Mouse (Mus musculus) heart, adult 2 months (tissue): ENCODE data around the gene Myt1l. TPM values are rescaled to one million over a fixed set of nuclear protein-coding genes. Genes with fewer than 3 reads are reported as not detected.

Experiments
- DNase-seq, 2 experiments: peaks; one replicate each; pipeline ENCODE4 v3.0.0; 2021
- H3K27ac ChIP-seq: fragments of 200-600 bp; 2 replicates; pipeline ENCODE4 v1.8.1; 2022
- H3K27me3 ChIP-seq: fragments of 200-500 bp; 2 replicates; pipeline ENCODE4 v1.6.1; 2012; ENCODE audit warnings: mild to moderate bottlenecking, low read length, inconsistent platforms, mixed read lengths; ENCODE audit not compliant: control insufficient read depth, insufficient read depth
- H3K36me3 ChIP-seq: fragments of 200-500 bp; 2 replicates; pipeline ENCODE4 v1.6.1; 2012; ENCODE audit warnings: low read length, inconsistent platforms; ENCODE audit not compliant: control insufficient read depth, insufficient read depth
- H3K4me1 ChIP-seq: fragments of 200-500 bp; 2 replicates; pipeline ENCODE4 v1.6.1; 2011; ENCODE audit warnings: low read length; ENCODE audit not compliant: control insufficient read depth, insufficient read depth
- H3K4me3 ChIP-seq: fragments of 200-600 bp; 2 replicates; pipeline ENCODE4 v1.8.1; 2022
- H3K79me2 ChIP-seq: fragments of 200-500 bp; replicated peaks from 2 replicates; pipeline ENCODE4 v1.6.1; 2012; ENCODE audit warnings: mild to moderate bottlenecking, inconsistent platforms, low read length, moderate library complexity, mixed read lengths; ENCODE audit not compliant: control insufficient read depth, insufficient read depth
- H3K9ac ChIP-seq: fragments of 200-500 bp; 2 replicates; pipeline ENCODE4 v1.6.1; 2012; ENCODE audit warnings: low read depth, mild to moderate bottlenecking, control low read depth, inconsistent platforms, low read length, mixed read lengths
- CTCF ChIP-seq: fragments of 200-600 bp; IDR thresholded peaks from 2 replicates; pipeline ENCODE4 v1.8.1; 2022; ENCODE audit warnings: antibody characterized with exemption, mild to moderate bottlenecking, moderate library complexity
- EP300 ChIP-seq: fragments of 200-500 bp; IDR thresholded peaks from 2 replicates; pipeline ENCODE4 v1.6.1; 2011; ENCODE audit warnings: low read depth, low read length, control low read depth; ENCODE audit not compliant: insufficient read depth
- POLR2A ChIP-seq: fragments of 200-500 bp; IDR thresholded peaks from 2 replicates; pipeline ENCODE4 v1.6.1; 2011; ENCODE audit warnings: mild to moderate bottlenecking, low read depth, low read length, control low read depth; ENCODE audit not compliant: insufficient read depth
- WGBS: fragments of 180-500 bp; shearing (Covaris S2); methylation state at CpG from one replicate; pipeline ENCODE4 v1.1.7; 2018; 5-methylcytosine and 5-hydroxymethylcytosine counted together
- intact Hi-C: fragments of 180-260 bp; cut with DNase I; formaldehyde crosslinking; loops from one replicate; pipeline ENCODE4 v1.15.1; 2025
- polyA plus RNA-seq: library from polyadenylated mRNA; depleted of rRNA; stranded (reverse); fragments of >200 nt; gene quantifications from 2 replicates; pipeline ENCODE4 v1.2.3, GENCODE M21; 2012
- total RNA-seq, 2 experiments: library from RNA; stranded (reverse); gene quantifications; 2 replicates each; pipeline ENCODE4 v1.2.3; 2021

Myt1l gene
- total and polyA plus RNA-seq, 3 experiments = 0.06 TPM; not detected in 2

DNA sequence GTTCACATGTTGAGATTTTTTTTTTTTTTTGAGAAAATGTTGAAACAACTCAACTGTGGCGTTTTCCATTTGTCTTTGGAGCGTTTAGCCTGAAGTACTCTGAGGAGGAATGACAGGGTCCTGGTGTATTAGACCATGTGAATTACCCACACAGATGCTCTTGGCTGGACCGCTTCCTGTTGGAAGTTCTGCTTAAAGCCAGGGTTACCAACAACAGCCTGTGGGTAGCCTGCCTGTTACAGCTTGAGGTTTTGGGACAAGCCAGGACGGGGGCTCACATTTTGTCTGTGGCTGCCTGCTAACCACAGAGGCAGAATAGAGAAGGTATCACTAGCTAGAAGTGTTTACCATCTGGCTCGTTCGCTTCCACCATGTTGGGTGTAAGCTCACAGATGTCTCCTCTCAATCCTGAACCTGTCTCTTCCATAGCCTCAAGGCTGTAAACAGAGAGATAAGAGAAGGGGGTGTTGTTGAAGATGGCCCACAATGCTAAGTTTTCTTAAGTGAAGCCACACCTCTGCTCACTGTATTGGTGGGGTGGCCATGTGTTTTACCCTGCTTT, 417.1 kb downstream of the Myt1l start:
- Histone ChIP-seq H3K27me3 (no peaks in the 10 kb centered on the region), H3K79me2 (peaks cover 13% of the 10 kb centered on the region), H3K36me3 (peaks cover 25% of the 10 kb centered on the region), H3K4me3 (no peak overlapping the region), H3K4me1 (peaks cover 47% of the 10 kb centered on the region), H3K27ac (peak overlapping the region; percentile 44), H3K9ac (no peak overlapping the region)
- intact Hi-C loops = no loop called here
- WGBS = 66% methylated on average over 6 of the region's 6 CpGs
- peak in 1 of 2 experiments; percentile 5 for DNase-seq
- no peak for TF ChIP-seq POLR2A
- no peak for TF ChIP-seq CTCF
- TF ChIP-seq EP300 = no peak

DNA sequence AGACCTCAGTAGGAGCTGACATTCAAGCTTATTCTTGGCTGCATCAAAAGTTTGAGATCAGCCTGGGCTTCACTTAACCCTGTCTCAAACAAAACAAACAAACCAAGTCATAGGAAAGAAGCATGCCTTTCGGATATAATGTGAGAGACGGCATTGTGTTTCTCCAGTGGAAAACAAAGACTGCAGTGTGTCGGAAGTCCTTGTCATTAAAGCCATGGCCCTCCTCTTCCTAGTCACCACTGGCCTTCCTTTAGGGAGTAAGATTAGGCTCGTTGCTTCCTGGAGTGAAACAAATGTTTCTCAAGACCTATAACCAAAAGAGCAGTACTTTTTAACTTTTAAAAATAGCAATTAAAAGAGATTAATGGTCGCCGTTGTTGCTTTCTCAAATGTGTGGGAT, 422.9 kb downstream of the Myt1l start:
- peaks cover 40% of the 10 kb centered on the region for H3K4me1 ChIP-seq
- DNase-seq = peak in 1 of 2 experiments; percentile 48
- H3K27me3 ChIP-seq = no peaks in the 10 kb centered on the region
- H3K4me3 ChIP-seq = no peak overlapping the region; the same call in 1 of the 2 replicates
- 31% methylated on average over 6 of the region's 6 CpGs for WGBS
- intact Hi-C loops = no loop called here
- no peak for TF ChIP-seq CTCF
- 0 out of 2 replicates have a peak, but pooled peaks have one; percentile 27 for TF ChIP-seq EP300
- TF ChIP-seq POLR2A = peak; percentile 59; the same call in 1 of the 2 replicates
- H3K36me3 ChIP-seq = peaks cover 24% of the 10 kb centered on the region
- H3K79me2 ChIP-seq = peaks cover 2% of the 10 kb centered on the region
- H3K9ac ChIP-seq = no peak overlapping the region
- peak overlapping the region; percentile 82 for H3K27ac ChIP-seq

DNA sequence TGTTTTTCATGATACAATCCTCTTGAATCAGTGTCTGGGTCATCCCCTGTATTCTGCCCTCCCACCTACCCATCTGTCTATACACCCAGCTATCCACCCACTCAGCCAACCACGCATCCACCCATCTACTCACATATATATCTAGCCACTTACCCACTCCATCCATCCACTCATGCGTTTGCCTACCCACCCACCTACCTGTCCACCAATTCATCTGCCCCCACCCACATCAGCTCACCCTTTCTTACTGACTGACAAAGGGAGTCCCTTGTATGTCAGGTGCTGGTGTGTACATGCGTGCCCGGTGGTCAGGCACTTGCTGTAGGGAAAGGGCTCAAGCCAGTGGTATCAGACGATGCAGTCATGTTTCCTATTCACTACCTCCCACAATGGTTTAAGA, 423.3 kb downstream of the Myt1l start:
- H3K4me1 ChIP-seq = peaks cover 37% of the 10 kb centered on the region
- H3K27ac ChIP-seq = peak overlapping the region; percentile 82
- no peak overlapping the region for H3K9ac ChIP-seq
- no peaks in the 10 kb centered on the region for H3K27me3 ChIP-seq
- intact Hi-C loops = no loop called here
- H3K36me3 ChIP-seq = peaks cover 21% of the 10 kb centered on the region
- no peak for DNase-seq
- no peaks in the 10 kb centered on the region; the same call in 1 of the 2 replicates for H3K79me2 ChIP-seq
- 49% methylated on average over 5 of the region's 5 CpGs for WGBS
- no peak overlapping the region for H3K4me3 ChIP-seq
- no peak for TF ChIP-seq EP300
- TF ChIP-seq POLR2A = no peak
- TF ChIP-seq CTCF = no peak

GRCm38 (mm10) chr12:29952102-29952501, 423.9 kb downstream of the Myt1l start:
- intact Hi-C loops = no loop called here
- H3K27ac ChIP-seq = peak overlapping the region; percentile 82

DNA sequence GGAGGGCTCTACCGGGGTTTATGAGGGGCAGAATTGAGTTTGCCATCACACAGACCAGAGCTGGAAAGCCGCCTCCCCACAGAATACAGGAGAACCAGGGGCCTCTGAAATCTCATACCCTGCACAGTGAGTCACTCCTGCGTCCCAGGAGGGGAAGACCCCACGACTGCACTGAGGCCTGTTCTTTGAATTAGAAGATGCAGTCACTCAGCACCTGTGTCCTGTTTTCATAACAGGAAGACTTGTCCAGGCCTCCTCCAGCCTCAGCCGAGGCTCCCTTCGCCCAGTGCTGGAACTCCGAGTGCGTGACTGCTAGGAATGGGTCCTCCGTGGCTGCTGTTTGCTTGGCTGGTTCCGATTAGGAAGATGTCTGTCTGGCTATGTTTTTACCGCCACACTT, 425.8 kb downstream of the Myt1l start:
- intact Hi-C loops = no loop called here
- H3K79me2 ChIP-seq = peaks cover 6% of the 10 kb centered on the region; the same call in 1 of the 2 replicates
- H3K27ac ChIP-seq = peak overlapping the region; percentile 82
- WGBS = 40% methylated on average over 11 of the region's 11 CpGs
- DNase-seq = peak; percentile 55 to 59
- TF ChIP-seq CTCF = no peak
- TF ChIP-seq POLR2A = peak; percentile 41; the same call in 1 of the 2 replicates
- peak; percentile 69 for TF ChIP-seq EP300
- H3K4me3 ChIP-seq = no peak overlapping the region
- no peaks in the 10 kb centered on the region for H3K27me3 ChIP-seq
- peak overlapping the region; percentile 48; the same call in 1 of the 2 replicates for H3K9ac ChIP-seq
- peaks cover 48% of the 10 kb centered on the region for H3K4me1 ChIP-seq
- H3K36me3 ChIP-seq = peaks cover 22% of the 10 kb centered on the region

More at GRCm38 (mm10) chr12:29952102-29952501, 423.9 kb downstream of the Myt1l start:
- DNase-seq = peak in 1 of 2 experiments; percentile 75
- Histone ChIP-seq H3K4me3 (no peak overlapping the region), H3K9ac (no peak overlapping the region), H3K4me1 (peaks cover 43% of the 10 kb centered on the region), H3K36me3 (peaks cover 21% of the 10 kb centered on the region), H3K79me2 (no peaks in the 10 kb centered on the region; the same call in 1 of the 2 replicates), H3K27me3 (no peaks in the 10 kb centered on the region)
- TF ChIP-seq POLR2A = no peak
- TF ChIP-seq CTCF = no peak
- TF ChIP-seq EP300 = peak; percentile 49; the same call in 1 of the 2 replicates
- WGBS = 8% methylated on average over 6 of the region's 6 CpGs

DNA sequence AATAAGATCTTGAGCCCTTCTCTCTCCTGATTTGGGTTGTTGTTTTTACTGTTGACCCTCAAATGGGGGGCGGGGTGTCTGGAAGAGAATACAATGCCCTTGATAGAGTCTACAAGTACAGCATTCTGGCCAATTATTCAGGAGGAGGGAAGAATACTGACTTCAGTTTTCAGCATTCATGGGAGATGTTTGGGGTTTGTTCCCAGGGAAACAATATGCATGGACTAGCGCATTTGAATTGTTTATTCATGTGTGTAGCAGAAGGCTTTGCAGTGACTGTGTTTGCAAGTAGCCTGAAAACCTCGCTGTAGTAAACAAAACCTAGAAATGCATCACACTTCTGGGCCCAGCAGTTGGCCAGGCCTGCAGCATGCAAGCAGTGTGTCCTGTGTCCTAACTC, 426.3 kb downstream of the Myt1l start:
- Histone ChIP-seq H3K9ac (peak overlapping the region; percentile 48; the same call in 1 of the 2 replicates), H3K4me1 (peaks cover 46% of the 10 kb centered on the region), H3K27me3 (no peaks in the 10 kb centered on the region), H3K79me2 (peaks cover 6% of the 10 kb centered on the region; the same call in 1 of the 2 replicates), H3K4me3 (no peak overlapping the region), H3K36me3 (peaks cover 20% of the 10 kb centered on the region), H3K27ac (peak overlapping the region; percentile 82)
- intact Hi-C loops = no loop called here
- no peak for TF ChIP-seq CTCF
- no peak for TF ChIP-seq EP300
- no peak for TF ChIP-seq POLR2A
- no peak for DNase-seq
- 45% methylated on average over 3 of the region's 3 CpGs for WGBS
